Mouse (Mus musculus) megakaryocyte, embryonic 14.5 days (primary cell): ENCODE results near the gene C1qtnf5. TPM values are rescaled to one million over a fixed set of nuclear protein-coding genes. Genes with fewer than 3 reads are reported as not detected.
"Not testable (repeated sequence)": the region's sequence is repeated elsewhere in the genome, so short reads cannot be mapped to it uniquely, and the experiment has no call there.

Experiments used
- H3K27me3 ChIP-seq: replicated peaks from 2 replicates; pipeline ENCODE3; 2012; ENCODE audit warnings: inconsistent platforms
- H3K36me3 ChIP-seq: replicated peaks from 2 replicates; pipeline ENCODE3; 2012; ENCODE audit warnings: low read length, inconsistent platforms, mixed read lengths
- H3K4me1 ChIP-seq: 2 replicates; pipeline ENCODE4 v1.6.1; 2012; ENCODE audit warnings: inconsistent platforms
- H3K4me3 ChIP-seq: replicated peaks from 2 replicates; pipeline ENCODE3; 2012; ENCODE audit warnings: moderate library complexity, mild to moderate bottlenecking, inconsistent platforms
- H3K9me3 ChIP-seq: 2 replicates; pipeline ENCODE4 v1.6.1; 2012; ENCODE audit warnings: inconsistent platforms
- FLI1 ChIP-seq: IDR thresholded peaks from 2 replicates; pipeline ENCODE4 v1.6.1; 2012; ENCODE audit warnings: low read length, inconsistent platforms, mixed read lengths
- GATA1 ChIP-seq: IDR thresholded peaks from 3 replicates; pipeline ENCODE4 v1.6.1; 2012; ENCODE audit warnings: mixed read lengths, low read length, inconsistent platforms, borderline replicate concordance
- polyA plus RNA-seq: library from polyadenylated mRNA; stranded (reverse); fragments of >175 nt; gene quantifications from 2 replicates; pipeline ENCODE4 v1.2.3, GENCODE M21; 2012; ENCODE audit warnings: low replicate concordance; ENCODE audit not compliant: insufficient read depth

C1qtnf5 gene
- polyA plus RNA-seq, 1 experiment: not detected

GRCm38 (mm10) chr9:44106182-44106581 lies 863 bp upstream of the C1qtnf5 start:
- peaks cover 2% of the 10 kb centered on the region for H3K27me3 ChIP-seq
- no peaks in the 10 kb centered on the region for H3K9me3 ChIP-seq
- H3K36me3 ChIP-seq: peaks cover 72% of the 10 kb centered on the region
- no peak overlapping the region for H3K4me3 ChIP-seq
- H3K4me1 ChIP-seq: peaks cover 52% of the 10 kb centered on the region
- TF ChIP-seq GATA1 (no peak), FLI1 (no peak)

DNA sequence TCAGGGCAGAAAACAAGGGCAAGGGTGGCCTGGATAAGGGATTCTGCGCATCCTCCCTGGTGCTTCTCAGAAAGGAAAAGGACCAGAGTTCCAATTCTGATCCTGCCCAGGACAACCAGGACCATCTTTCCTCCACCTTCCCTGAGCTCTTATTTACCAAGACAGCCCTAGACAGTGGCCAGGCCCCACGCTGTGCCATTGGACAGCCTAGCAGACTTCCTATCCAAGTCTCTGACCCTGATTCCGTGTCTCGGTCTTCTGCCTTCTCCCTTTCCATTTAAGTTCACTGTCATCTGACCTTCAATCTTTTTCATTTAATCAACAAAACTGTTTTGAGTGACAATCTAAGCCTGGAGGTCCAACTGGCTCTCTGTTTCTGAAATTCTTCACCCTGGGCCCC lies 449 bp upstream of the C1qtnf5 start:
- H3K36me3 ChIP-seq: peaks cover 70% of the 10 kb centered on the region
- no peak overlapping the region for H3K4me3 ChIP-seq
- H3K4me1 ChIP-seq: peaks cover 50% of the 10 kb centered on the region
- TF ChIP-seq GATA1 (no peak), FLI1 (no peak)
- H3K9me3 ChIP-seq: no peaks in the 10 kb centered on the region
- H3K27me3 ChIP-seq: peaks cover 2% of the 10 kb centered on the region

DNA sequence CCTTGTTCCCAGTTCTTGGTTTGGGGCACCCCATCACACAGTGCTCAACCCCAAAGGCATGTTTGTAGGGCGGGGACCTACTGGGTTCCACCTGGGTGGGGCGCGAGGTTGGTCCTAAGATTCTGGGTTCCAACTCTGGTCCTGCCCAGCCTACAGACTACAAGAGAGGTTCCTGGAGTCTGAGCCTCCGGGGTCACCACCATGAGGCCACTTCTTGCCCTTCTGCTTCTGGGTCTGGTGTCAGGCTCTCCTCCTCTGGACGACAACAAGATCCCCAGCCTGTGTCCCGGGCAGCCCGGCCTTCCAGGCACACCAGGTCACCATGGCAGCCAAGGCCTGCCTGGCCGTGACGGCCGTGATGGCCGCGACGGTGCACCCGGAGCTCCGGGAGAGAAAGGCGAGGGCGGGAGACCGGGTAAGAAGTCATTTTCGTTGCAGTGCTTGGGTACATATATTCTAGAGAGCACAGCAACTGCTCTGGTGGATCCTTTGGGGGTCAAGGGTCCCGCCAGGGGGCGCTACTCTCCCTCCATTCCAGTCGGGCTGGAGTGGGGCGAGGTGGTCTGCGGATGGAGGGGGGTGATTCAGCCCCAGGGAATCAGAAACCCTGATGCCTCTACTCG lies 623 bp downstream of the C1qtnf5 start:
- H3K4me3 ChIP-seq: no peak overlapping the region
- H3K27me3 ChIP-seq: peaks cover 2% of the 10 kb centered on the region
- no peak for TF ChIP-seq FLI1
- TF ChIP-seq GATA1: no peak
- H3K4me1 ChIP-seq: peaks cover 59% of the 10 kb centered on the region
- H3K9me3 ChIP-seq: no peaks in the 10 kb centered on the region
- peaks cover 64% of the 10 kb centered on the region for H3K36me3 ChIP-seq

DNA sequence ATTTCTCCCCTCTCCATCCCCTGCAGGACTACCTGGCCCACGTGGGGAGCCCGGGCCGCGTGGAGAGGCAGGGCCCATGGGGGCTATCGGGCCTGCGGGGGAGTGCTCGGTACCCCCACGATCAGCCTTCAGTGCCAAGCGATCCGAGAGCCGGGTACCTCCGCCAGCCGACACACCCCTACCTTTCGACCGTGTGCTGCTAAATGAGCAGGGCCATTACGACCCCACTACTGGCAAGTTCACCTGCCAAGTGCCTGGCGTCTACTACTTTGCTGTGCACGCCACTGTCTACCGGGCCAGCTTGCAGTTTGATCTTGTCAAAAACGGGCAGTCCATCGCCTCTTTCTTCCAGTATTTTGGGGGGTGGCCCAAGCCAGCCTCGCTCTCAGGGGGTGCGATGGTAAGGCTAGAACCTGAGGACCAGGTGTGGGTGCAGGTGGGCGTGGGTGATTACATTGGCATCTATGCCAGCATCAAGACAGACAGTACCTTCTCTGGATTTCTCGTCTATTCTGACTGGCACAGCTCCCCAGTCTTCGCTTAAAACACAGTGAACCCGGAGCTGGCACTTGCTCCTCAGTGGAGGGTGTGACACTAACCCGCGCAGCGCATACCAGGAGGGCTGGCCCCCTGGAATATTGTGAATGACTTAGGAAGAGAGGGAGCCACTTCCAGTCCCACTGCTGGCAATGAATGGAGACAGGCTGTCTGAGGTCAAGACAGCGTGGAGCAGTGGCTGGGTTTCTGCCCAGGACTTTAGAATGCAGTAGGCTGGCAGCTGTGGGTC lies 1.4 kb downstream of the C1qtnf5 start:
- Histone ChIP-seq H3K9me3 (no peaks in the 10 kb centered on the region), H3K27me3 (no peaks in the 10 kb centered on the region), H3K36me3 (peaks cover 59% of the 10 kb centered on the region), H3K4me1 (peaks cover 59% of the 10 kb centered on the region), H3K4me3 (no peak overlapping the region)
- TF ChIP-seq FLI1 (no peak), GATA1 (no peak)

DNA sequence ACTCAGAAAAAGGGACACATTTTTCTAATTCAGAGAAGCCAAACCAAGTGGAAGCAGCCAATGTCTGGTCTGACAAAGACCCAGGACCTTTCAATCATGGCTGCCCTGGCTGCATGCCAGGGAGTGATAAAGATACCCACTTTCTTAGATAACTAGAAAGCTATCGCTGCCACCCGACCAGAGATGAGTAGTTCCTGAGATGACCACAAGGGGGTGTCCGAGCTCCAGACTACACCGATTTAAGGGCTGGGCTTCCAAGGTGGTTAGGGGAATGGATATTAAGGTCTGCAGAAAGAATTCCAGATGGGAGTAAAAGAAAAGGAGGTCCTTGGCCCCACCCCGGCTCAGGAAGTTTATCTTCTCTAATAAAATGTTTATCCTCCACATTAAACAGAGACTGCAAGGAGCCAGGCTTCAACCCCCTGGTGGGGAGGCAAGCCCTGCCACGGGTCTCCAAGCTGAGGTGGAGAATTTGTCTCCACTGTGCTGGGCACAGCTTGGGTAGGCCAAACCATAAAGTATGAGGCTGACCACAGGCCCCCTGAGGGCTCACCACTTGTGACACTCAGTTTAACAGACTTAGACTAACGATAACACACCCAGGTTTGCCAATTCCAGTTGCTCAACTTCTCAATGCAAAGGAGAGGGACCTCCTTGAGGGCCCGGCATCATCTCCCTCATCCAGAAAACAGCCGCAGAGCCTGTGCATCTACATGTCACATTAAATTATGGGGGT lies 2.5 kb downstream of the C1qtnf5 start:
- TF ChIP-seq FLI1 (no peak), GATA1 (no peak)
- Histone ChIP-seq H3K27me3 (no peaks in the 10 kb centered on the region), H3K4me3 (no peak overlapping the region), H3K9me3 (no peaks in the 10 kb centered on the region), H3K4me1 (peaks cover 69% of the 10 kb centered on the region), H3K36me3 (peaks cover 53% of the 10 kb centered on the region)

DNA sequence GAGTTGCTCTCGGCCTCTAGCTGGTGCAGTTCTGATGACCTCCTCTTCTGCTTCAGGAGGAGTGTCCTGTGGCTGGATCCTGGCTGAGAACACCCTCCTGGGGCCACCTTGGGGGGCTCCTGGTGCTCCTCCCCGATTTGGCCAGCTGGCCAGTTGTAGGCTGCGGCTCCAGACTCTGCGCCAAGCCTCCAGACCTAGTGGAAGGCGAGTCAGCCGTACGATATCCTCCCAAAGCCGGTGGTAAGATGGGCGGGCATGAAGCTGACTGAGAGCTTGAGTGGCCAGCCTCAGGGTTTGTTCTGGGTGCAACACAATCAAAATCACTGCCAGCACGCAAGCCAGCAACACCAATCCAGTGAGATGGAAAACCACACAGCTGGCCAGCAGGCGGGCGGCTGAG lies 4.9 kb downstream of the C1qtnf5 start:
- H3K9me3 ChIP-seq, H3K4me3 ChIP-seq, H3K27me3 ChIP-seq: not testable (repeated sequence)
- H3K36me3 ChIP-seq: peaks cover 33% of the 10 kb centered on the region
- peaks cover 69% of the 10 kb centered on the region for H3K4me1 ChIP-seq

DNA sequence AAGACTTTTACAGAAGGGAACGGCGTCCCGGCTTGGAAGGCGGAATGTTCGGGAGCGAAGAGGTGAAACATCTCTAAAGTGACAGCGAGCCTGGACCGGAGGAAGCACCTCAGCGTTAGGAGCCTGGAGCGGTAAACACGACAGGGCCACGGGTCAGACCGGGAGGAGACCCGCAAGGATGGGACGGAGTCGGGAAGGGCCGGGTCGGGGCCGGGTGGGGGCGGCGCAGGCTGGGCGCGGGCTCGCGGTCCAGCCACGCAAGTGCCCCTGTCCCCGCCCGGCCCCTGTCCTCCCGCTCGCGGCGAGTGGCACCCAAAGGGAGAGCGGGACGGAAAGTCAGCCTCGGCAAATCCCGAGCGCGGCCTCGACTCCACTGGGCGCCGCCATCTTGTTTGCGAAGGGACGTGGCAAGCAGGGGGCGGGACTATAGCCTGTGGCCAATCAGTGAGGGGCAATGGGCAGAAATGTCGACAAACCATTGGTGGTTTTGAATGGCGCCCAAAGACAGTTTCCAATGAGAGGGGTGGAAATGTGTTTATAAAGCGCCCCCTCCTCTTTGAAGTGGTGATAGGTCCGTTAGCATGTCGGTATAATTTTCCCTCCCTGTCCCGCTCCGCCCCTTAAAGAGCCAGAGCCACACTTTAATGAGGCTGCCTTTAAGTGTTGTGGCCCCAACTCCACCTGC lies 6.2 kb downstream of the C1qtnf5 start, which contains the start of the genes Gm49380 and Rnf26:
Gm49380 (minus strand) TSS at position 396 of the 685 bp plus-strand sequence.
Rnf26 (minus strand) TSS at position 413 of the 685 bp plus-strand sequence.
- H3K4me3 ChIP-seq: peak within 1 kb of the TSS; percentile 93
- peak; percentile 18; the same call in 1 of the 2 replicates for TF ChIP-seq FLI1
- no peak for TF ChIP-seq GATA1
- peaks cover 56% of the 10 kb centered on the region for H3K4me1 ChIP-seq
- H3K27me3 ChIP-seq: peaks cover 6% of the 10 kb centered on the region
- H3K9me3 ChIP-seq: no peaks in the 10 kb centered on the region
- peaks cover 20% of the 10 kb centered on the region for H3K36me3 ChIP-seq

- Histone ChIP-seq H3K36me3 (peaks cover 10% of the 10 kb centered on the region), H3K4me3 (no peak overlapping the region), H3K9me3 (no peaks in the 10 kb centered on the region), H3K4me1 (peaks cover 47% of the 10 kb centered on the region), H3K27me3 (peaks cover 6% of the 10 kb centered on the region)
- TF ChIP-seq FLI1 (no peak), GATA1 (no peak)
These were observed 7.4 kb downstream of the C1qtnf5 start for GRCm38 (mm10) chr9:44114453-44114852.

DNA sequence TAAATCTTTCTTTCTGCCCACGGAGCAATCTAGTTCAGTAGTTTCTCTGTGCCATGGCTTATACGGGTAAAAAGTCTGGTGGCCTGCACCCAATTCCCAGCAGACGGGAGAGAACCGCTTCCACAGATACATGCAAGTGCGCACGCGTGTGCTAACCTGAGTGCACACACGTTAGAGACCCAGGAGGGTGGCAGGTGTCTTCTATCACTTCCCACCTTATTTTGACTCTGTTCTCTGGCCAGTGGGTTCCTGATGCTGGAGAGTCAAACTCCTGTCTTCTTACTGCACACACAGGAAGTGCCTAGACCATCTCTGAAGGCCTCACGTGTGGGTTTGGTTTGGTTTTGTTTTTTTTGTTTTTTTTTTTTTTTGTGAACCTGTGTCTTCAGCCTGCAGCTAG lies 8.6 kb downstream of the C1qtnf5 start:
- H3K9me3 ChIP-seq: no peaks in the 10 kb centered on the region
- peaks cover 11% of the 10 kb centered on the region for H3K27me3 ChIP-seq
- H3K36me3 ChIP-seq: no peaks in the 10 kb centered on the region
- no peak overlapping the region for H3K4me3 ChIP-seq
- H3K4me1 ChIP-seq: peaks cover 43% of the 10 kb centered on the region
- TF ChIP-seq GATA1 (no peak), FLI1 (no peak)
